Mouse (Mus musculus): ENCODE measurements at regions not wholly inside any gene's neighbourhood (a gene's known extent, or its start where the extent isn't known, plus 50 kb on each side); places are given as distances from the start of the nearest gene placed in this dataset.

DNA sequence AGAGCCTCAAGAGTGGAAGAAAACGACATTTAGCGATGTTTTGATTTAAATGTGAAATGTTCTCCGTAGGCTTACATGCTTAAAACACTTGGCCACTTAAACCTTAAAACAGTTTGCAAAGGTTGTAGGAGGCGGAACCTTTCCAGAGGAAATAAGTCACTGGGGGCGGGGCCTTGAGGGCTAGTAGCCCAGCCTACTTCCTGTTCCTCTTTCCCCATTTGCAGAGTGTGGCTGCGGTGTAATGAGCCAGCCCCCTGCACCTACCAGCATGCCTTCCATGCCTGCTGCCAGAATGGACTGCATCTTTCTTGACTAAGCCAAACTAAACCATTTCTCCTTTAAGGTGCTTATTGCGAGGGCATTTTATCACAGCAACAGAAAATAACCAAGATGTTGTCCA lies 103.0 kb upstream of the Arntl start:
- Histone ChIP-seq H3K4me2 (no peak overlapping the region), H3K4me3 (no peak overlapping the region), H3K27ac (no peak overlapping the region), H3K27me3 (no peaks in the 10 kb centered on the region), H3K36me3 (ENCODE audit: poor library complexity, severe bottlenecking) (no peaks in the 10 kb centered on the region), H3K9me3 (replicated peaks) (no peaks in the 10 kb centered on the region), H3K4me1 (no peaks in the 10 kb centered on the region; the same call in 1 of the 2 replicates), H3K9ac (no peak overlapping the region)
- no peak for ATAC-seq
- 95% methylated on average over 7 of the region's 7 CpGs for WGBS

DNA sequence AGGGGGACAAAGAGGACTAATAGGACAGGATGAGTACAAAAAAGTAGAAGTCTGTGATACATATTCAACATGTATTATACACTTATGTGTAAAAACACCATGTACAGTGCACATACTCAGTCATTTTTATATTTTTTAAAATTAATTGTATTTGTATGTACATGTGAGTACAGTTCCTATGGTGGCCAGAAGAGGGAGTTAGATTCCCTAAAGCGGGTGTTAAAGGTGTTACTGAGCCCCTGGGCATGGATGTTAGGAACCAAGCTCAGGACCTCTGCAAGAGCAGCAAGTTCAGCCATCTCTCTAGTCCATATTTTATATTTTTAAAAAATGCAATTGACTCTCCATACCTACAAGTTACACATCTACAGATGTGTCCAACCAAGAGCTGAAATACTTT lies 101.9 kb upstream of the Arntl start:
- WGBS: 45% methylated on average over 1 of the region's 1 CpGs
- Histone ChIP-seq H3K4me3 (no peak overlapping the region), H3K4me1 (peaks cover 5% of the 10 kb centered on the region; the same call in 1 of the 2 replicates), H3K27me3 (no peaks in the 10 kb centered on the region), H3K9ac (no peak overlapping the region), H3K36me3 (ENCODE audit: poor library complexity, severe bottlenecking) (no peaks in the 10 kb centered on the region), H3K4me2 (no peak overlapping the region), H3K9me3 (replicated peaks) (no peaks in the 10 kb centered on the region), H3K27ac (no peak overlapping the region)
- ATAC-seq: no peak

DNA sequence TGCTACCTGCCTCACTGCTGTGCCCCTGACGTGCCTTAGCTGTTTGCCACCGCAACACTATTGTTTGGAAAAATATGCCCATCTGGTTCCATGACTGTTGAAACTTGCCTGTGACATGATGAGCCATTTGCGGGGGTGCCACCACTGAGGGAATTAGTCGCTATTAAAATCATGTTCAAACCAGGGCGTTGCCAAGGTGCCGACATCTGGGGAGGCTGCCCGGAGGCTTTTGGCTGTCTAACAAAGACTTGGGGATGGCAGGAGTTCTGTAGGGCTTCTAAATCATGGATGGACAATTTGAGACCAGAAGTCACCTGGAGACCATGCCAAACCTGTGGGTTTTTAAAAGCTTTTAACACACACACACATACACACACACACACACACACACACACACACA lies 100.5 kb upstream of the Arntl start:
- H3K4me1 ChIP-seq: peaks cover 5% of the 10 kb centered on the region; the same call in 1 of the 2 replicates
- WGBS: 81% methylated on average over 7 of the region's 7 CpGs
- no peak overlapping the region for H3K9ac ChIP-seq
- H3K4me2 ChIP-seq: no peak overlapping the region
- no peak for ATAC-seq
- H3K4me3 ChIP-seq: no peak overlapping the region
- no peak overlapping the region for H3K27ac ChIP-seq
- no peaks in the 10 kb centered on the region for H3K9me3 ChIP-seq (replicated peaks)
- no peaks in the 10 kb centered on the region for H3K36me3 ChIP-seq (ENCODE audit: poor library complexity, severe bottlenecking)
- no peaks in the 10 kb centered on the region for H3K27me3 ChIP-seq

DNA sequence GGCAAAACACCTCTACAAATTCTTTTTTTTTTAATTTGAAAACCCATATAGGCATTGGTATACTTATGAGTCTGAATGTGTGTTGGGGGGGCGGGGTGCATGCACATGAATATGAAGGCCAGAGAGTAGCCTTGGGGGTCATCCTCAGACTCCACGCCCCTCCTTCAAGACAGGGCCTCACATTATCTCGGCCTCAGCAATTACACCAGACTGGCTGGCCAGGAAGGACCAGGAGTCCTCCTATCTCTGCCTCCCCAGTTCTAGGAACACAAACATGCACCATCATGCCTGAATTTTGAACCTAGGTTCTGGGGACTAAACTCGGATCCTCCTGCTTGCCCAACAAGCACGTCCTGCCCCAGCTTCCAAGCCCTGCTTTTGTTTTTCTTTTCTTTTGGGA lies 99.3 kb upstream of the Arntl start:
- ATAC-seq: no peak
- 84% methylated on average over 5 of the region's 5 CpGs for WGBS

DNA sequence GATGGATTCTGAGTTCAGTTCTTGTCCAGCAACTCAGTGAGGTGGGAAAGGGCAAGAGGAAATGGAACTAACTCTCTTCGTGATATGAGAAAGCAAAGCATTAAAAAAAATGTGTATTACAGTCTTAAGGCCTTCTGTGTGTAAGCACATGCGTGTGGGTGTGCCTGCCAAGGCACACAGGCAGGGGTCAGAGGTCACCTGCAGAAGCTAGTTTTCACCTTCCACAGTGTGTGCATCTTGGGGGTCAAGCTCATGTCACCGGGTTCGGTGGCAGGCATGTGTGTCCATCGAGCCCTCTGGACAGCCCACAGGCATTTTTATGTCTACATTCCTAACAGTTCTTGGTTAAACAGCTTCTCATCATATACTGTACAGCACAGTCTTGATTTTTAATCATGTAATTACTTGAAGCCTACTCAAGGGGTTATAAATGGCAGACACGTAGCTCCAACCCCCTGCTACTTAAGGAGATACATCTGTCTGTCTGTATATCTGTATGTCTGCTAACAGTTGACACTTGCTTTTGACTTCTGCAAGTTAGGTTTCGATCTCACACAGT lies 98.7 kb upstream of the Arntl start:
- Histone ChIP-seq H3K4me1 (peaks cover 5% of the 10 kb centered on the region; the same call in 1 of the 2 replicates), H3K27ac (no peak overlapping the region), H3K9me3 (replicated peaks) (no peaks in the 10 kb centered on the region), H3K27me3 (no peaks in the 10 kb centered on the region), H3K9ac (no peak overlapping the region), H3K4me3 (no peak overlapping the region), H3K4me2 (no peak overlapping the region), H3K36me3 (ENCODE audit: poor library complexity, severe bottlenecking) (no peaks in the 10 kb centered on the region)
- ATAC-seq: no peak
- 90% methylated on average over 7 of the region's 7 CpGs for WGBS

More for the DNA sequence above, 99.3 kb upstream of the Arntl start:
- H3K27me3 ChIP-seq: no peaks in the 10 kb centered on the region
- H3K4me1 ChIP-seq: peaks cover 5% of the 10 kb centered on the region; the same call in 1 of the 2 replicates
- no peak overlapping the region for H3K4me2 ChIP-seq
- no peak overlapping the region for H3K27ac ChIP-seq
- no peaks in the 10 kb centered on the region for H3K36me3 ChIP-seq (ENCODE audit: poor library complexity, severe bottlenecking)
- H3K9me3 ChIP-seq (replicated peaks): no peaks in the 10 kb centered on the region
- no peak overlapping the region for H3K4me3 ChIP-seq
- no peak overlapping the region for H3K9ac ChIP-seq

DNA sequence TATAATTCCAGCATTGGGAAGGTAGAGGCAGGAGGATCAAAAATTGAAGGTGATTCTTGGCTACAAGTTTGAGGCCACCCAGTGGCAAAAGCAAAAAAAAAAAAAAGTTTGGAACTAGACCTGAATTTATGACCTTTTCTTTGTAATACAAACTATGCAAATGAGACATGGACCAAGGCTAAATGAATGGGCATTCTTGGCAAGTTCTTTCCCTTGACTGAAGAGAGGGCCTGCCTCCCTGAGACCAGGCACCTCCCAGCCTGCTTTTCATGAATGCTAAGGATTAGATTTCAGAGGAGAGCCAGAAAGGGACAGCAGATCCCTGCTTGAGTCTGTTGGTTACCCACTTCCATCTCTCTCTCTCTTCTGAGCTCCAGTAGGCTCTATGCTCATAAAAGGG lies 97.8 kb upstream of the Arntl start:
- Histone ChIP-seq H3K9ac (no peak overlapping the region), H3K9me3 (replicated peaks) (no peaks in the 10 kb centered on the region), H3K4me1 (peaks cover 5% of the 10 kb centered on the region; the same call in 1 of the 2 replicates), H3K4me3 (no peak overlapping the region), H3K27me3 (no peaks in the 10 kb centered on the region), H3K27ac (no peak overlapping the region), H3K4me2 (no peak overlapping the region), H3K36me3 (ENCODE audit: poor library complexity, severe bottlenecking) (no peaks in the 10 kb centered on the region)
- ATAC-seq: no peak

DNA sequence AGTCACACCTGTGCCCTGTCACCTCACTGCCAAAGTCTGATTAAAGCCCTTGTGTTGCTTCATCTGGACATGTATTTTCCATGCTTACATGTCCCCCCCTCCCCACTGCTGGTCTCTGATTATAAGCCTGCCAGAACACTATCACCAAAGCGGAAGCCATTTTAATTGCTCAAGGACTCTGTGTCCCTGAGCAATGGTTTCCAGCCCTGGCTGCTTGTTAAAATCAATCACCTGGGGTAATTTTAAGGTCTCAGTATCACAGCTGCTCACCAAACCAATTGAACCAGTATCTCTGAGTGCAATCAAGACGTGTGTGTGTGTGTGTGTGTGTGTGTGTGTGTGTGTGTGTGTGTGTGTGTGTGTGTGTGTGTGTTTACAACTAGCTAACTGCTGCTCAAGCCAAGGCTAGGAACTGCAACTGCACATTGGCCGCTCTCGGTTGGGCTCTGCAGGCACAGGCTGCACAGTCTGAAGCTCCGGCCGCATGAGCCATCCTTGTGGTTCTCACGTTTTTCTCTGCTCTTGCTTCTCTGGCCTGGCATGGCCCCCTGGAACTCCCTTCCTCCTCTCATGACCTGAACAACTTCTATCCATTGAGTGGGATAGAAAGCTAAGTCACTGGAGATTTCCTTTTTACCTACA lies 96.3 kb upstream of the Arntl start:
- Histone ChIP-seq H3K4me2 (no peak overlapping the region), H3K9ac (no peak overlapping the region), H3K9me3 (replicated peaks) (no peaks in the 10 kb centered on the region), H3K4me1 (peaks cover 5% of the 10 kb centered on the region; the same call in 1 of the 2 replicates), H3K27ac (no peak overlapping the region), H3K36me3 (ENCODE audit: poor library complexity, severe bottlenecking) (no peaks in the 10 kb centered on the region), H3K4me3 (no peak overlapping the region), H3K27me3 (no peaks in the 10 kb centered on the region)
- whole genome bisulfite sequencing: 84% methylated on average over 7 of the region's 7 CpGs
- ATAC-seq: no peak

DNA sequence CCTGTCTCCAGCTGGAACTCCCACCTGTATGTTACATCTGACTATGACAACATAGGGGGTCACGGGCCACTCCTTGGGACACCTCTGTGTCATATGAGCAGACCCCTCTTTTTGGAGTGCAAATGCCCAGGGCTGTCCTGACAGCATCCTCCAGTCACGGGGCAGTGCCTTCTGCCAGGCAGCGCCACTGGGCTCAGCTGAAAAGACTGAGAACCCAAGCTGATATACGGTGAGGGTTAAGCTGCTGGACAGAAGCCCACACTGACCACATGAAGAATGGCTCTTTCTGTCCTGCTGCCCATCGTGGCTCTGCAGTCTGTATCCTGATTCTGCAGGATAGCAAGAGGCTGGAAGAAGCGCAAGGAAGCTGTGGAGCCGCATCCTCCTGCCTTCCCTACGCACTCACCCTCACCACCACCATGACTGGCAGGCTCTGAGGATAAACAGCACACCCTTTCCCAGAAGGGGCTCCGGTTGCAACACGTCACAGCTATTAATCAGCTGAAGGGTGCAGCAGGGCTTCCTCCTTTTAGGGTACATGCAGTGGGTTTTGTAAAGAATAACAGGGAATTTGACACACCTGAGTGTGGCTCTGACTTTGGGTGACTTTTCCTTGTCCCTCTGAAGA lies 93.9 kb upstream of the Arntl start:
- Histone ChIP-seq H3K4me3 (no peak overlapping the region), H3K9me3 (replicated peaks) (no peaks in the 10 kb centered on the region), H3K27me3 (no peaks in the 10 kb centered on the region), H3K4me2 (no peak overlapping the region), H3K36me3 (ENCODE audit: poor library complexity, severe bottlenecking) (no peaks in the 10 kb centered on the region), H3K9ac (no peak overlapping the region), H3K27ac (no peak overlapping the region), H3K4me1 (peaks cover 5% of the 10 kb centered on the region; the same call in 1 of the 2 replicates)
- 81% methylated on average over 10 of the region's 10 CpGs for WGBS
- ATAC-seq: no peak

DNA sequence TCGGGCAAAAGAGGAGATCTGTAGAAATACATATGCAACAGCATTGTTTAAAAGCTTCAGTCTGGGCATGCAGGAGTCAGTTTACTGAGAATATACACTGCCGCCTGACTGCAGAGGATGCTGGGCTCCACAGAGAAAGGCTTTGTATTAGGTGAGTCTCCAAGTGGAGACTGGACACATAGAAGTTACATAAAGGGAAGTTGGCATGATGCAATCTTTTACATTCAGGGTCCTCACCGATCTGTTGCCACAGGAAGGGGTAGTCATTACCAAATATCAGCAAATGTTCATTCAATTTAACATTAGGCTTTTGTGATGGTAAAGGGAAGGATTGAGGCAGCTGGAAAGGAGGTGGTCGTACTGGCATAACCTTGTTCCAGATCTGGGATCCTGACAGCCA lies 89.7 kb upstream of the Arntl start:
- no peak overlapping the region for H3K27ac ChIP-seq
- no peaks in the 10 kb centered on the region for H3K36me3 ChIP-seq (ENCODE audit: poor library complexity, severe bottlenecking)
- H3K4me1 ChIP-seq: no peaks in the 10 kb centered on the region
- H3K27me3 ChIP-seq: no peaks in the 10 kb centered on the region
- H3K4me3 ChIP-seq: no peak overlapping the region
- ATAC-seq: no peak
- no peak overlapping the region for H3K4me2 ChIP-seq
- no peaks in the 10 kb centered on the region for H3K9me3 ChIP-seq (replicated peaks)
- 77% methylated on average over 4 of the region's 4 CpGs for WGBS
- H3K9ac ChIP-seq: no peak overlapping the region

DNA sequence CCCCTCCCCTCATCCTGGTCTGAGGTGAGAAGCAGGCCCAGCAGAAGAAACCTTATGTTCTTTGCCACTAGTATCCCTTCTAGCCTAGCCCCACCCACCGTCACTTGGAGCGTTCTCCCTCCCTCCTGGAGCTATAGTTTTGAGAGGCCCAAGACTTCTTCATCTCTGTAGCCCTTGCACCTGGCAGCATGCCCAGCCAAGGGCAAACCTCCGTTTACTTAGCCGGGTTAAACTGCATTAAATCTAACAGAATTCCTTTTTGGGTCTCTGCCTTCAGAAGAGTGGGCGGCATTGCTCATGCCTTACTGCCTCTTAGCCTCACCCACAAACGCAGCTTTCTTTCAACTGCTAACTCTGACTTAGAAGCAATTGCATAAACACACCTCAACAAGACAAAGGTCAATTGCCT lies 85.3 kb upstream of the Arntl start:
- ATAC-seq: no peak
- Histone ChIP-seq H3K4me3 (no peak overlapping the region), H3K9ac (no peak overlapping the region), H3K4me2 (no peak overlapping the region), H3K27ac (no peak overlapping the region), H3K4me1 (no peaks in the 10 kb centered on the region), H3K27me3 (no peaks in the 10 kb centered on the region), H3K36me3 (ENCODE audit: poor library complexity, severe bottlenecking) (no peaks in the 10 kb centered on the region), H3K9me3 (replicated peaks) (no peaks in the 10 kb centered on the region)
- 60% methylated on average over 6 of the region's 6 CpGs for WGBS

DNA sequence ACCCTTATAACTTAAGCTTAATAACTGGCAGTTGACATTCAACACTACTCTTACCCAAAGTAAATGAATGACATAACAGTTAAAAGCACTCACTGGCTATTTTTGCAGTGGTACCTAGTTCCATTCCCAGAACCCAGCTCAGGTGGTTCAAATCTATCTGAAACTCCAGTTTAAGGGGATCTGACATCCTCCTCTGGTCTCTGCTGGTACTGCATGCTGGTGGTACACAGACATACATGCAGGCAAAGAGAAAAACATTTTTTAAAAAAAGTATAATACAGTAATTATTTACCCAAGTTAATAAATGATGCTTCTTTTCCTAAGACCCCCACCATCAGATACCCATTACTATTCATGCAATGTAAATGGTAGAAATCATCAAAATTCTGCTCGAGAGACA lies 81.3 kb upstream of the Arntl start:
- no peaks in the 10 kb centered on the region for H3K9me3 ChIP-seq (replicated peaks)
- ATAC-seq: no peak
- no peaks in the 10 kb centered on the region for H3K27me3 ChIP-seq
- no peak overlapping the region for H3K9ac ChIP-seq
- no peak overlapping the region for H3K4me3 ChIP-seq
- no peak overlapping the region for H3K27ac ChIP-seq
- WGBS: 58% methylated on average over 1 of the region's 1 CpGs
- 0 out of 2 replicates have a peak, but pooled peaks cover 8% of the 10 kb centered on the region for H3K4me1 ChIP-seq
- H3K4me2 ChIP-seq: no peak overlapping the region
- no peaks in the 10 kb centered on the region for H3K36me3 ChIP-seq (ENCODE audit: poor library complexity, severe bottlenecking)

DNA sequence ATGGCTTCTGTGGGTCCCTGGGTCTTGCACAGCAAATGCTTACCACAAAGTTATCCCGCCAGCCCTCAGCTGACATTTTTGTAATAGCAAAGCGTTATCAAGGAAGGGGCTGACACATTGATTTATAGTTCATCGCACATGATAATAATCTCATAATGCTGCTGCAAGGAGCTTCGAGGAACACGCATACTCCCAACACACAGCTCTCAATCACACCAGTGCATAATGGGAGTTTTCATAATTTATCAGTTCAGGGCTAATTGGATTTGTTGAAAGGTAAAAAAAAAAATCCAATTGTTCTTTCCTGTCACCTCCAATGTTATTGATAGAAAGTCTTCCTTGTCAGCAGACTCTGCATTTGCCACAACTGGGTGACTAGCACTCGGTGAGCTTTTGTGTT lies 76.7 kb upstream of the Arntl start:
- no peaks in the 10 kb centered on the region for H3K27me3 ChIP-seq
- H3K4me1 ChIP-seq: 0 out of 2 replicates have a peak, but pooled peaks cover 15% of the 10 kb centered on the region
- ATAC-seq: no peak
- H3K4me2 ChIP-seq: no peak overlapping the region
- H3K9ac ChIP-seq: no peak overlapping the region
- 66% methylated on average over 6 of the region's 6 CpGs for WGBS
- H3K9me3 ChIP-seq (replicated peaks): no peaks in the 10 kb centered on the region
- no peak overlapping the region for H3K4me3 ChIP-seq
- H3K27ac ChIP-seq: no peak overlapping the region
- no peaks in the 10 kb centered on the region for H3K36me3 ChIP-seq (ENCODE audit: poor library complexity, severe bottlenecking)

Measured in forebrain, embryonic 13.5 days (tissue).